Mouse (Mus musculus) MEL (cell line): Measurements from ENCODE around the gene Pisd. TPM values are rescaled to one million over a fixed set of nuclear protein-coding genes. Genes with fewer than 3 reads are reported as not detected.

ENCODE experiments used
- DNase-seq: peaks from one replicate; pipeline ENCODE4 v3.0.0; 2011; ENCODE audit warnings: low read depth, low spot score
- H3K27ac ChIP-seq: 2 replicates; pipeline ENCODE4 v1.5.1; 2012; ENCODE audit warnings: low read depth, mild to moderate bottlenecking, control low read depth, low read length, moderate library complexity; ENCODE audit not compliant: control insufficient read depth
- H3K27me3 ChIP-seq, 2 experiments: fragments of 150-350 bp in 1 of 2; sonication (generic) in 1 of 2; 2 replicates each; pipeline ENCODE4 v1.6.1; 2012; ENCODE audit warnings: low read length in 2 of 2, mild to moderate bottlenecking in 2 of 2, improper control_type of control experiment in 1 of 2, moderate library complexity in 1 of 2; ENCODE audit not compliant: insufficient read depth in 2 of 2, control insufficient read depth in 1 of 2
- H3K36me3 ChIP-seq, 2 experiments: 2 replicates each; pipeline ENCODE4 v1.6.1; 2012 to 2014; ENCODE audit warnings: low read length in 2 of 2, improper control_type of control experiment in 1 of 2, inconsistent platforms in 1 of 2, mild to moderate bottlenecking in 1 of 2; ENCODE audit not compliant: insufficient read depth in 2 of 2, control insufficient read depth in 1 of 2
- H3K4me1 ChIP-seq, 2 experiments: fragments of 150-350 bp in 1 of 2; sonication (generic) in 1 of 2; 2 replicates each; pipeline ENCODE4 v1.6.1; 2012; ENCODE audit warnings: low read length in 2 of 2, improper control_type of control experiment in 1 of 2, mild to moderate bottlenecking in 1 of 2; ENCODE audit not compliant: insufficient read depth in 2 of 2, control insufficient read depth in 1 of 2
- H3K4me3 ChIP-seq, 2 experiments: fragments of 150-350 bp in 1 of 2; sonication (generic) in 1 of 2; 2 replicates each; pipeline ENCODE4 v1.5.1; 2012; ENCODE audit warnings: low read depth in 2 of 2, low read length in 2 of 2, mild to moderate bottlenecking in 2 of 2, moderate library complexity in 2 of 2, control low read depth in 1 of 2, improper control_type of control experiment in 1 of 2; ENCODE audit not compliant: control insufficient read depth in 1 of 2, insufficient read depth in 1 of 2
- H3K79me2 ChIP-seq: 2 replicates; pipeline ENCODE4 v1.6.1; 2012; ENCODE audit warnings: mild to moderate bottlenecking, low read length, moderate library complexity; ENCODE audit not compliant: control insufficient read depth, poor library complexity, insufficient read depth
- H3K9ac ChIP-seq: 2 replicates; pipeline ENCODE4 v1.6.1; 2012; ENCODE audit warnings: low read depth, mild to moderate bottlenecking, control low read depth, low read length, moderate library complexity; ENCODE audit not compliant: control insufficient read depth, poor library complexity, severe bottlenecking
- H3K9me3 ChIP-seq: fragments of 150-350 bp; sonication (generic); replicated peaks from 2 replicates; pipeline ENCODE4 v1.6.1; 2012; ENCODE audit warnings: mild to moderate bottlenecking, low read length, improper control_type of control experiment, moderate library complexity; ENCODE audit not compliant: insufficient read depth
- BHLHE40 ChIP-seq: IDR thresholded peaks from 2 replicates; pipeline ENCODE4 v1.6.1; 2012; ENCODE audit warnings: low read depth, mild to moderate bottlenecking, inconsistent platforms, low read length, improper control_type of control experiment, borderline replicate concordance
- CHD1 ChIP-seq: IDR thresholded peaks from 2 replicates; pipeline ENCODE4 v1.6.1; 2012; ENCODE audit warnings: low read depth, mild to moderate bottlenecking, inconsistent platforms, low read length, improper control_type of control experiment
- CHD2 ChIP-seq: IDR thresholded peaks from 2 replicates; pipeline ENCODE4 v1.6.1; 2011; ENCODE audit warnings: low read length, improper control_type of control experiment
- CTCF ChIP-seq, 3 experiments: IDR thresholded peaks in 2 of 3; conservative IDR thresholded peaks in 1 of 3; 2 replicates each; pipeline ENCODE4 v1.5.1; 2011 to 2012; ENCODE audit warnings: low read length in 3 of 3, low read depth in 2 of 3, mild to moderate bottlenecking in 2 of 3, improper control_type of control experiment in 1 of 3, inconsistent platforms in 1 of 3, mixed read lengths in 1 of 3, moderate library complexity in 1 of 3; ENCODE audit not compliant: control insufficient read depth in 1 of 3, insufficient read depth in 1 of 3, poor library complexity in 1 of 3, severe bottlenecking in 1 of 3
- ELF1 ChIP-seq: IDR thresholded peaks from 2 replicates; pipeline ENCODE4 v1.6.1; 2014; ENCODE audit warnings: low read depth, mild to moderate bottlenecking, inconsistent platforms, low read length, improper control_type of control experiment, moderate library complexity
- ETS1 ChIP-seq: IDR thresholded peaks from 2 replicates; pipeline ENCODE4 v1.6.1; 2012; ENCODE audit warnings: low read depth, mild to moderate bottlenecking, inconsistent platforms, low read length, improper control_type of control experiment, moderate library complexity
- GABPA ChIP-seq: IDR thresholded peaks from 2 replicates; pipeline ENCODE4 v1.6.1; 2012; ENCODE audit warnings: low read depth, mild to moderate bottlenecking, inconsistent platforms, low read length, improper control_type of control experiment, moderate library complexity
- GATA1 ChIP-seq: IDR thresholded peaks from 2 replicates; pipeline ENCODE4 v1.6.1; 2011; ENCODE audit warnings: low read depth, low read length, improper control_type of control experiment
- HCFC1 ChIP-seq: IDR thresholded peaks from 2 replicates; pipeline ENCODE4 v1.6.1; 2012; ENCODE audit warnings: low read depth, mild to moderate bottlenecking, inconsistent platforms, low read length, improper control_type of control experiment, moderate library complexity
- JUND ChIP-seq: IDR thresholded peaks from 2 replicates; pipeline ENCODE4 v1.6.1; 2011; ENCODE audit warnings: low read depth, mild to moderate bottlenecking, improper control_type of control experiment, low read length
- MAFK ChIP-seq: IDR thresholded peaks from 2 replicates; pipeline ENCODE4 v1.6.1; 2011; ENCODE audit warnings: low read depth, mild to moderate bottlenecking, low read length, improper control_type of control experiment, borderline replicate concordance
- MEF2A ChIP-seq: IDR thresholded peaks from 2 replicates; pipeline ENCODE4 v1.6.1; 2014; ENCODE audit warnings: low read depth, mild to moderate bottlenecking, inconsistent platforms, low read length, improper control_type of control experiment; ENCODE audit not compliant: poor library complexity, insufficient replicate concordance, severe bottlenecking; ENCODE audit errors: extremely low read depth
- MXI1 ChIP-seq: IDR thresholded peaks from 2 replicates; pipeline ENCODE4 v1.6.1; 2011; ENCODE audit warnings: mild to moderate bottlenecking, low read depth, low read length, improper control_type of control experiment
- MYB ChIP-seq: IDR thresholded peaks from 2 replicates; pipeline ENCODE4 v1.6.1; 2011; ENCODE audit warnings: mild to moderate bottlenecking, low read depth, low read length, improper control_type of control experiment
- NELFE ChIP-seq: IDR thresholded peaks from 2 replicates; pipeline ENCODE4 v1.6.1; 2011; ENCODE audit warnings: low read depth, low read length, improper control_type of control experiment
- NRF1 ChIP-seq: IDR thresholded peaks from 2 replicates; pipeline ENCODE4 v1.6.1; 2014; ENCODE audit warnings: low read depth, mild to moderate bottlenecking, inconsistent platforms, low read length, improper control_type of control experiment, moderate library complexity; ENCODE audit not compliant: poor library complexity, insufficient read depth, severe bottlenecking
- POLR2A ChIP-seq, 2 experiments: IDR thresholded peaks; 2 replicates each; pipeline ENCODE4 v1.6.1; 2011 to 2012; ENCODE audit warnings: low read length in 2 of 2, mild to moderate bottlenecking in 2 of 2, control low read depth in 1 of 2, improper control_type of control experiment in 1 of 2, low read depth in 1 of 2, moderate library complexity in 1 of 2; ENCODE audit not compliant: control insufficient read depth in 1 of 2, insufficient read depth in 1 of 2, poor library complexity in 1 of 2
- POLR2AphosphoS2 ChIP-seq: IDR thresholded peaks from 2 replicates; pipeline ENCODE4 v1.6.1; 2011; ENCODE audit warnings: low read length, improper control_type of control experiment
- POLR2AphosphoS5 ChIP-seq: IDR thresholded peaks from 2 replicates; pipeline ENCODE4 v1.6.1; 2012; ENCODE audit warnings: low read depth, borderline replicate concordance, mild to moderate bottlenecking, inconsistent platforms, low read length, moderate library complexity, mixed read lengths
- RAD21 ChIP-seq: IDR thresholded peaks from 2 replicates; pipeline ENCODE4 v1.6.1; 2011; ENCODE audit warnings: mild to moderate bottlenecking, low read depth, low read length, improper control_type of control experiment
- RCOR1 ChIP-seq: IDR thresholded peaks from 2 replicates; pipeline ENCODE4 v1.6.1; 2012; ENCODE audit warnings: low read depth, mild to moderate bottlenecking, inconsistent platforms, low read length, improper control_type of control experiment
- SIN3A ChIP-seq: IDR thresholded peaks from 2 replicates; pipeline ENCODE4 v1.6.1; 2012; ENCODE audit warnings: low read length, improper control_type of control experiment, inconsistent platforms
- SMC3 ChIP-seq: IDR thresholded peaks from 2 replicates; pipeline ENCODE4 v1.6.1; 2011; ENCODE audit warnings: low read depth, low read length, improper control_type of control experiment
- TAL1 ChIP-seq: IDR thresholded peaks from 2 replicates; pipeline ENCODE4 v1.6.1; 2012; ENCODE audit warnings: mild to moderate bottlenecking, inconsistent platforms, low read length, moderate library complexity, mixed read lengths
- TBP ChIP-seq: IDR thresholded peaks from 2 replicates; pipeline ENCODE4 v1.8.0; 2011; ENCODE audit warnings: low read depth, low read length, improper control_type of control experiment
- TCF12 ChIP-seq: IDR thresholded peaks from 2 replicates; pipeline ENCODE4 v1.6.1; 2014; ENCODE audit warnings: low read depth, mild to moderate bottlenecking, inconsistent platforms, low read length, improper control_type of control experiment, moderate library complexity
- USF1 ChIP-seq: IDR thresholded peaks from 2 replicates; pipeline ENCODE4 v1.6.1; 2014; ENCODE audit warnings: low read depth, mild to moderate bottlenecking, inconsistent platforms, low read length, improper control_type of control experiment, moderate library complexity
- USF2 ChIP-seq, 2 experiments: IDR thresholded peaks; 2 replicates each; pipeline ENCODE4 v1.6.1; 2011 to 2012; ENCODE audit warnings: improper control_type of control experiment in 2 of 2, low read length in 2 of 2, borderline replicate concordance in 1 of 2, inconsistent platforms in 1 of 2, low read depth in 1 of 2, mild to moderate bottlenecking in 1 of 2; ENCODE audit not compliant: insufficient read depth in 1 of 2
- ZC3H11A ChIP-seq: IDR thresholded peaks from 2 replicates; pipeline ENCODE4 v1.6.1; 2012; ENCODE audit warnings: low read depth, mild to moderate bottlenecking, inconsistent platforms, low read length, improper control_type of control experiment
- ZMIZ1 ChIP-seq: IDR thresholded peaks from 2 replicates; pipeline ENCODE4 v1.6.1; 2012; ENCODE audit warnings: low read depth, mild to moderate bottlenecking, inconsistent platforms, low read length, improper control_type of control experiment, moderate library complexity
- ZNF384 ChIP-seq: IDR thresholded peaks from 2 replicates; pipeline ENCODE4 v1.6.1; 2012; ENCODE audit warnings: low read depth, mild to moderate bottlenecking, inconsistent platforms, low read length, improper control_type of control experiment
- polyA plus RNA-seq, 2 experiments: library from polyadenylated mRNA; stranded (reverse) in 1 of 2; unstranded in 1 of 2; fragments of >175 nt in 1 of 2; fragments of >200 nt in 1 of 2; gene quantifications; 2 replicates each; pipeline versions ENCODE4 v1.2.1 to v1.2.4; 2012; ENCODE audit warnings: low replicate concordance in 2 of 2, low read depth in 1 of 2; ENCODE audit not compliant: insufficient read length in 2 of 2, insufficient read depth in 1 of 2, missing spikeins in 1 of 2
- total RNA-seq: library from RNA; depleted of rRNA; stranded (reverse); fragments of 300-350 nt; gene quantifications from 2 replicates; pipeline ENCODE4 v1.2.3, GENCODE M21; 2012

Gene Pisd
- total and polyA plus RNA-seq, 3 experiments = 59.5 to 76.3 (median 70.1) TPM

DNA sequence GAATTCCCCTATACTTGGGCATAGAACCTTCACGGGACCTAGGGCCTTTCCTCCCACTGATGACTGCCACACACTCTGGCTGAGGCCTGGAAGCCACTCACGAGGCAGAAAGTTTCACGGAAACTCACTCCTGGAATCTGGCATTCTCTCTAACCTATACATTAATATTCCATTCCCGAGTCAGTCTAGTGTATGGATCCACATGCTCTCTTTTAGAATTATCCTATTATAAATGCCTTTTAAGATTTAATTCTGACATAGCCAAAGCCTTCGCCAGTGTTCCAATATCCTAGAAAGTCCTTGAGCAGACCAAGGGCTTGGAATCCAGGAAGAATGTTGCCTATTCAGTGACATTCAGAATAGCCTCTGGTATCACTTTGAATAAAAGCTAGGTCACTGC lies 74.0 kb downstream of the Pisd start:
- no peaks in the 10 kb centered on the region for H3K79me2 ChIP-seq
- no peaks in the 10 kb centered on the region for H3K9me3 ChIP-seq
- peak; percentile 41 for DNase-seq
- no peaks in the 10 kb centered on the region for H3K36me3 ChIP-seq
- no peak overlapping the region for H3K27ac ChIP-seq
- TF ChIP-seq TBP (no peak), ELF1 (no peak), NELFE (no peak), TCF12 (no peak), ZMIZ1 (no peak), ZC3H11A (no peak), ZNF384 (no peak), MAFK (no peak), CHD1 (no peak), RAD21 (no peak), MYB (no peak), POLR2AphosphoS5 (no peak), HCFC1 (no peak), ETS1 (no peak), MXI1 (no peak), JUND (no peak), POLR2AphosphoS2 (no peak), MEF2A (no peak), USF1 (no peak)
- TF ChIP-seq, all 39 proteins: peak for 0
- Histone ChIP-seq H3K9ac (no peak overlapping the region), H3K27me3 (no peaks in the 10 kb centered on the region), H3K4me1 (no peaks in the 10 kb centered on the region), H3K4me3 (no peak overlapping the region)

DNA sequence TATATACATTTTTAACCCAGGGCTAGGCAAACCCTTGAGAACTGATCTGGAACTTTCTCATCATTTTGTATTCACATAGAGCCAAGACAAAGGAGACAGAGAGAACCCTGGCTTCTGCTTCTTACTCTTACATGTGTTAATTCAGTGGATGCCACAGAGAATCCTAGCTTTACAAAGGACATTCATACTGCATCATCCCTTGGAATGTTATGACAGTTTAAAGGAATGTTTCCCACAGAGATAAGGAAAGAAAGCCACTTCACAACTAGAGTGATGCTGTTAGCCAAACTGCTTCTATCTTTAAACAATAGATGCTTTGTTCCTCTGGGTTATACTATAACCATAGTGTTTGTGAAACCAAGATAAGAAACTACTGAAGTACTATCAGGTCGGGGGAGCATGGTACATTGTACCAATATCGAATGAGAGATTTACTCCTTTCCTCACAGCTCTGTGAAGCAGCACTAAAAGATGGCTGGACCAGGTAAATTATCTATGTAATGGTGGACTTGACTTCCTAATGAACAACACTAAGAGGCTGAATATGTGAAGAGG lies 79.1 kb downstream of the Pisd start:
- Histone ChIP-seq H3K9ac (no peak overlapping the region), H3K79me2 (no peaks in the 10 kb centered on the region), H3K36me3 (no peaks in the 10 kb centered on the region), H3K9me3 (no peaks in the 10 kb centered on the region), H3K4me3 (no peak overlapping the region), H3K27ac (no peak overlapping the region), H3K27me3 (no peaks in the 10 kb centered on the region), H3K4me1 (no peaks in the 10 kb centered on the region)
- DNase-seq = no peak
- TF ChIP-seq USF2 (IDR thresholded peaks at IDR 0.05; ENCODE audit: borderline replicate concordance in 1 of 2, insufficient read depth in 1 of 2, low read depth in 1 of 2, low read length in 2 of 2) (no peak), SMC3 (no peak), GATA1 (no peak), POLR2A (IDR thresholded peaks at IDR 0.05; ENCODE audit: control insufficient read depth in 1 of 2, insufficient read depth in 1 of 2, low read depth in 1 of 2, low read length in 2 of 2, poor library complexity in 1 of 2) (no peak), RAD21 (no peak), ZC3H11A (no peak), POLR2AphosphoS5 (no peak), TAL1 (no peak), JUND (no peak), ETS1 (no peak), SIN3A (no peak), NRF1 (no peak), BHLHE40 (no peak), GABPA (no peak), CHD2 (no peak), RCOR1 (no peak), CTCF (IDR thresholded peaks at IDR 0.05 in 2 of 3, conservative IDR thresholded peaks at IDR 0.05 in 1 of 3; ENCODE audit: control insufficient read depth in 1 of 3, insufficient read depth in 1 of 3, low read depth in 2 of 3, low read length in 3 of 3, poor library complexity in 1 of 3, severe bottlenecking in 1 of 3) (no peak), MAFK (no peak), POLR2AphosphoS2 (no peak), MYB (no peak)
